Mouse (Mus musculus): ENCODE measurements around the gene Surf4.

GRCm38 (mm10) chr2:26956811-26957487 lies 23.2 kb upstream of the Surf4 start:
- TF ChIP-seq CTCF (IDR thresholded peaks at IDR 0.05; ENCODE audit: low read depth, low read length) (no peak), POLR2A (IDR thresholded peaks at IDR 0.05; ENCODE audit: borderline replicate concordance, low read depth, low read length) (no peak)

All from bone marrow macrophage, adult 2 months (primary cell).